Mouse (Mus musculus) midbrain, embryonic 13.5 days (tissue): ENCODE data around the gene Ikzf3. TPM values are rescaled to one million over a fixed set of nuclear protein-coding genes. Genes with fewer than 3 reads are reported as not detected.

ENCODE experiments used
- ATAC-seq: fragments of 200-750 bp; cut with Nextera tagmentation; 2 replicates; pipeline ENCODE4 v1.8.0; 2017; ENCODE audit warnings: mild to moderate bottlenecking, moderate TSS enrichment, moderate library complexity
- H3K27ac ChIP-seq: fragments of 300-500 bp; sonication (generic); 2 replicates; pipeline ENCODE4 v1.5.1; 2015; ENCODE audit warnings: inconsistent platforms, mild to moderate bottlenecking, moderate library complexity
- H3K27me3 ChIP-seq: fragments of 300-500 bp; sonication (generic); 2 replicates; pipeline ENCODE4 v1.6.1; 2015; ENCODE audit warnings: mild to moderate bottlenecking, inconsistent platforms
- H3K36me3 ChIP-seq: fragments of 300-500 bp; sonication (generic); 2 replicates; pipeline ENCODE4 v1.6.1; 2015; ENCODE audit warnings: mild to moderate bottlenecking, inconsistent platforms
- H3K4me1 ChIP-seq: fragments of 300-500 bp; sonication (generic); replicated peaks from 2 replicates; pipeline ENCODE4 v1.6.1; 2015; ENCODE audit warnings: inconsistent platforms
- H3K4me2 ChIP-seq: fragments of 300-500 bp; sonication (generic); replicated peaks from 2 replicates; pipeline ENCODE4 v1.6.1; 2015; ENCODE audit warnings: moderate library complexity, mild to moderate bottlenecking, inconsistent platforms
- H3K4me3 ChIP-seq: fragments of 300-500 bp; sonication (generic); replicated peaks from 2 replicates; pipeline ENCODE4 v1.5.1; 2015; ENCODE audit warnings: mild to moderate bottlenecking, inconsistent platforms
- H3K9ac ChIP-seq: fragments of 300-500 bp; sonication (generic); replicated peaks from 2 replicates; pipeline ENCODE4 v1.6.1; 2015; ENCODE audit warnings: mild to moderate bottlenecking, inconsistent platforms
- H3K9me3 ChIP-seq: fragments of 300-500 bp; sonication (generic); 2 replicates; pipeline ENCODE4 v1.6.1; 2016; ENCODE audit warnings: mild to moderate bottlenecking, inconsistent platforms
- WGBS: fragments of 180-500 bp; shearing (Covaris S2); methylation state at CpG from one replicate; pipeline ENCODE4 v1.1.7; 2015; 5-methylcytosine and 5-hydroxymethylcytosine counted together
- polyA plus RNA-seq: library from polyadenylated mRNA; unstranded; fragments of >200 nt; fragmentation: Nextera tagmentation; extraction: Ambion mirVana; gene quantifications from 2 replicates; pipeline ENCODE4 v1.2.1, GENCODE M21; 2015

Gene Ikzf3
- polyA plus RNA-seq, 1 experiment from 2014 or later = 0.36 TPM

DNA sequence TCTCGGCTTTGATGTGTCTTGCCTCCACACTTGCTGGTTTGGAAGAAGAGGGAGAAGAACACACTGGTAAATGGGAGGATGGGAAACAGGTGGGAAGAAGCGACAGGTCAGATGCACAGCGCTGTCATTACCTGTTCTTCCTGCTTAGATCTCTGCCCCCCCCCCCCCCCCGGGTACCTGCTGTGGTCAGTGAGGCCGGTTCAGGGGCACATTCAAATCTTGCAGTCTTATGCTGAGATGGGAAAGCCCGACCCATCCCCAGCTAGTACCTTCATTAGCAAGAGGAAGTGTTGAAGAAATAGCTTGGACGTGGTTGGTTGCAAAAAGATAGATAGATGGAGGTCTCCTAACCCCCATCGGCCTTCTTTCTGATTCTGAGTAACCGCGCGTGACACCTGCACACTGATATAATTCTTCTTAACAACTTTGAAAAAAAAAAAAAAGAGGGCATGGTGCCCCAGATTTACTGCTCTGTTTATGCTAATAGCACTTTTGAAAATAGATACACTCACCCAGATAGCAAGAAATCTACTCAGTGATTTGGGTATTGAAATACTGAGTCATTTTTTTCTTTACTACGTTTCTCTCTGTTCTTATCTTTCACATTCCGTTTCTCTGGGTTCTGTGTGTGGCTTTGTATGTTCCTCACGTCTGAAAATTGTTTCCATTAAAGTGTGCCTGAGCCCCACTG lies 68.7 kb downstream of the Ikzf3 start:
- Histone ChIP-seq H3K36me3 (no peaks in the 10 kb centered on the region), H3K4me1 (peaks cover 5% of the 10 kb centered on the region; the same call in 1 of the 2 replicates), H3K4me3 (no peak overlapping the region), H3K27me3 (no peaks in the 10 kb centered on the region), H3K4me2 (no peak overlapping the region), H3K9me3 (no peaks in the 10 kb centered on the region), H3K27ac (no peak overlapping the region), H3K9ac (no peak overlapping the region)
- ATAC-seq = no peak
- WGBS = 75% methylated on average over 14 of the region's 14 CpGs

DNA sequence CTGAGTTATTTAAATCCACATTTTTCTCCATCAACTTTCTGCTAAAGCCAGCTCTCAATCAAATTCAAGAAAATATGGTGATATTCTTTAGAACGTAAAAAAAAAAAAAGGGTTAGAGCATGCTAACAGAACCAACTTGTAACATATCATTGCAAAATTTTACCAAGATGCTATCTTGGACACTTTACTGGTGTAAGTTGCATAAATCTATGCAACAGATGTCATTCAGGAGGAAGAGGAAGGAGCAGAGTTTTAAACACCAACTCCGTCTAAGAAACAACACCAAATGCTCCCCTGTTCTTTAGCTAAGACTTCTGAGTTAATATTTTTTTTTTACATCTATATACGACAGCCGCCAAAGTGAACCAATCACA lies 69.4 kb downstream of the Ikzf3 start:
- Histone ChIP-seq H3K4me1 (peaks cover 5% of the 10 kb centered on the region; the same call in 1 of the 2 replicates), H3K36me3 (no peaks in the 10 kb centered on the region), H3K9me3 (no peaks in the 10 kb centered on the region), H3K4me3 (no peak overlapping the region), H3K27ac (no peak overlapping the region), H3K9ac (no peak overlapping the region), H3K27me3 (no peaks in the 10 kb centered on the region), H3K4me2 (no peak overlapping the region)
- ATAC-seq = no peak
- 91% methylated on average over 4 of the region's 4 CpGs for WGBS

DNA sequence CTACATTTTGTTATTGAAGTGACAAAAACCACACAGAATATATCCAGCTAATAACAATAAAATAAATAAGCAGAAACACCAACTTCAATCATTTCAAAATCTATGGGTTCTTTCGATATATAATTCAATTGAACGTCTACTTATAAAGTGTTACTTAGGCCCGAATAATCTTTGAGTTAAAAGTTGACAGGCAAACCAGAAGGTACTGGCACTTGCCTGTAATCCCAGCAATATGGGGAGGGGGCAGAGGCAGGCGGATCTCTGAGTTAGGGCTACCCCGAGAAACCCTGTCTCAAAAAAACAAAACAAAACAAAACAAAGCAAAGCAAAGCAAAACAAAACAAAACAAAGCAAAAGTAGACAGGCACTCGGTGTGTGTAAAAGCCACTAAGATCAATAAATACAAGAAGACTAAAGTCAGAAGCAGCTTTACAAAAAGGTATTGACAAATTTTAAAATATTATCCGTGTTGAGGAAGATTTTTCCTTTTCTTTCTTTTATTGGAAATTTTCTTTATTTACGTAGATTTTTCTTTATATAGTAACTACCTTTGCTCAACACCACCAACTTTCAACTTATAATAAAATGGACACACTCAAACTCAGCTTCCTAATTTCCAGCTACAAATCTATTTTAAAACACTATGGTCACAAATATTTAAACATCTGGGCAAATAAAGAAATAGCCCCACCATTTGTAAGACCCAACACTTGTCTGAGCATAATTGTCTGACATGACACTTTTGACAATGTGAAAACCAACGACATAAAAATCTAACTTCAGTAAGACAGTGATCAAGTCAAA lies 70.0 kb downstream of the Ikzf3 start:
- no peak for ATAC-seq
- Histone ChIP-seq H3K9me3 (no peaks in the 10 kb centered on the region), H3K4me3 (no peak overlapping the region), H3K9ac (no peak overlapping the region), H3K4me2 (no peak overlapping the region), H3K27me3 (no peaks in the 10 kb centered on the region), H3K27ac (no peak overlapping the region), H3K4me1 (peaks cover 5% of the 10 kb centered on the region; the same call in 1 of the 2 replicates), H3K36me3 (no peaks in the 10 kb centered on the region)
- 91% methylated on average over 9 of the region's 9 CpGs for WGBS

DNA sequence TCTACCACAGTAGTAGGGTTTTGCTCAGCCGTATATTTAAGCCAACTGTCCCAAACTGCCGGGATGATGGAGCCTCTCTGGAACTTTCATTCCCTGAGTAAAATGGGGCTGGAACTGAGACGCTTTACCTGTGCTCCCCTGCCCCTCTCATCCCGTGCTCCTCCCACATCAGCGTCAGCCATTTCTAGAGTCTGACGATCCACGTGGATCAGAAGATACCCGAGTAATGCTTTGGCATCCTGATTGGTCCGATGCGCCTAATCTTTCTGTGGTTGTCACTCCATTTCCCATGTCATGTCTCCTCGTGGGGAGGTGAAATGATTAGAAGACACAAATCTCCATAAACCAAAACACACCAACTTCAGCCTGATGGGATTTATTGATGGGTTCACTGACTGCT lies 70.9 kb downstream of the Ikzf3 start:
- no peaks in the 10 kb centered on the region for H3K27me3 ChIP-seq
- no peak overlapping the region for H3K9ac ChIP-seq
- H3K4me1 ChIP-seq = peaks cover 5% of the 10 kb centered on the region; the same call in 1 of the 2 replicates
- no peak overlapping the region for H3K27ac ChIP-seq
- H3K4me2 ChIP-seq = no peak overlapping the region
- no peaks in the 10 kb centered on the region for H3K9me3 ChIP-seq
- no peak overlapping the region for H3K4me3 ChIP-seq
- H3K36me3 ChIP-seq = no peaks in the 10 kb centered on the region
- 88% methylated on average over 11 of the region's 11 CpGs for WGBS
- no peak for ATAC-seq

DNA sequence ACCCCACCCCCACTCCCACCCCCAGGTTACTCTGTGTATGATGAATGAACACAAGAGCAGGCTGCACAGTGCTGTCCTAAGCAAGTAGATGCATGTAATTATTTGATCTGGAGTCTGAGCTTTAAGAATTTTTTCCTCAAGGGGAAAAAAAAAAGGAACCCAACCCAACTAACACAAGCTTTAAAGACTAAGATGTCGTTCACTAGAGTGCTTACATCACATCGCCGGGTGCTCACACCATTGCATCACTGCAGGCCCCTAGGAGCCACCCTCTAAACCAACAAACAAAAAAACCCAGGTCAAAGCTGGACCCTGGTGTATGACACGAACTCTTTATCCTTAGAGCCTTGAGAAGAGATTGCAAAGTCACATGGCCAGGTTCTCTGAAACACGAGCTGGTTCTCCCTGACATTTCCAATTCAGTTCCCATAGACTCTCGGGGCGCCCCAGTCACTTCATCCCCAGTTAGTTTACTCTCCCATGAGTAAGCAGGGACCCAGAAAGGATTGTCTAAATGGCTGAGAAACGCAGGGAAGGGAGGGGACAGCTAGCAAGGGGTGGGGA lies 71.8 kb downstream of the Ikzf3 start:
- no peak overlapping the region for H3K9ac ChIP-seq
- H3K36me3 ChIP-seq = no peaks in the 10 kb centered on the region
- H3K27me3 ChIP-seq = no peaks in the 10 kb centered on the region
- no peaks in the 10 kb centered on the region for H3K9me3 ChIP-seq
- no peak overlapping the region for H3K27ac ChIP-seq
- 61% methylated on average over 8 of the region's 8 CpGs for WGBS
- H3K4me1 ChIP-seq = peaks cover 5% of the 10 kb centered on the region; the same call in 1 of the 2 replicates
- no peak overlapping the region for H3K4me3 ChIP-seq
- H3K4me2 ChIP-seq = no peak overlapping the region
- no peak for ATAC-seq

DNA sequence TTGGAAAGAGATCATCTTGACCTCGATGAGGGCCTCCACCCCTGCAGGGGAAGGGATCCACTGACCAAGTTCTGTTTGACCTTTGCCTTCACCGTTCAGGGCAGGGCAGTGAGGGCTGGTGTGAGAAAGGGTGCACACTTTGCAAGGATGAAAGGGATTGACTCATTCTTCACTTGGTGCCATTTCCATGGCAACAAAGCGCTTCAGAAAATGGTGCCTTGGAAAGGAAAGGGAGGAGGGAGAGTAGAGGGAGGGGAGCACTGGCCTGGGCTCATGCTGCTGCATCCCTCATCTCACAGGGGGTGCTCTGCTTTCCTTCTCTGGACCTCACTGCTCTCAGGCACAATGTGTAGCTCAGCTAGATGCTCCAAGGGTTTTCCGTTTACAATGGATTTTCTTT lies 73.1 kb downstream of the Ikzf3 start:
- no peak overlapping the region for H3K9ac ChIP-seq
- peaks cover 5% of the 10 kb centered on the region; the same call in 1 of the 2 replicates for H3K4me1 ChIP-seq
- H3K27me3 ChIP-seq = no peaks in the 10 kb centered on the region
- no peak overlapping the region for H3K4me3 ChIP-seq
- no peak overlapping the region for H3K27ac ChIP-seq
- ATAC-seq = no peak
- no peak overlapping the region for H3K4me2 ChIP-seq
- H3K9me3 ChIP-seq = no peaks in the 10 kb centered on the region
- H3K36me3 ChIP-seq = no peaks in the 10 kb centered on the region
- WGBS = 26% methylated on average over 4 of the region's 4 CpGs

DNA sequence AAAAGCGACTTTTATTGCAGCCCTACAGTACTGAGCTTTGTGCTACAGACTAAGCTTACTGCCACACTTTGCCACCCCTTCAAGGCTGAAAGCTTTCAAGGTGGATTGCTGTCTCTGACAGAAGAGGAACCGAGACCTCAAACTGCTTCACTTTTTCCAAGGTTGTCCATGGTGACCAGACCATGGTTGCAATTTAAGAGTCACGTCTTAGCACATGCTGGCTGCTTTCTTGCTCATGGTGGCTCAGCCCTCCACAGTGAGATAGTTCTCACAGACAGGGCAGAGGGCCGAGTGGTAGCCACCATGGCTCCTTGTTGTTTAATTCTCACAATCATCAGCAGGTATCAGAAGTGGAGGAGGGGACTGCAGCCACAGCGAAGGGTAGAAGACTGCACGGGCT lies 75.0 kb downstream of the Ikzf3 start:
- H3K9me3 ChIP-seq = no peaks in the 10 kb centered on the region
- no peak for ATAC-seq
- H3K36me3 ChIP-seq = no peaks in the 10 kb centered on the region
- no peak overlapping the region for H3K9ac ChIP-seq
- H3K4me2 ChIP-seq = no peak overlapping the region
- 89% methylated on average over 6 of the region's 6 CpGs for WGBS
- no peak overlapping the region for H3K4me3 ChIP-seq
- no peaks in the 10 kb centered on the region for H3K27me3 ChIP-seq
- peaks cover 5% of the 10 kb centered on the region; the same call in 1 of the 2 replicates for H3K4me1 ChIP-seq
- no peak overlapping the region for H3K27ac ChIP-seq

DNA sequence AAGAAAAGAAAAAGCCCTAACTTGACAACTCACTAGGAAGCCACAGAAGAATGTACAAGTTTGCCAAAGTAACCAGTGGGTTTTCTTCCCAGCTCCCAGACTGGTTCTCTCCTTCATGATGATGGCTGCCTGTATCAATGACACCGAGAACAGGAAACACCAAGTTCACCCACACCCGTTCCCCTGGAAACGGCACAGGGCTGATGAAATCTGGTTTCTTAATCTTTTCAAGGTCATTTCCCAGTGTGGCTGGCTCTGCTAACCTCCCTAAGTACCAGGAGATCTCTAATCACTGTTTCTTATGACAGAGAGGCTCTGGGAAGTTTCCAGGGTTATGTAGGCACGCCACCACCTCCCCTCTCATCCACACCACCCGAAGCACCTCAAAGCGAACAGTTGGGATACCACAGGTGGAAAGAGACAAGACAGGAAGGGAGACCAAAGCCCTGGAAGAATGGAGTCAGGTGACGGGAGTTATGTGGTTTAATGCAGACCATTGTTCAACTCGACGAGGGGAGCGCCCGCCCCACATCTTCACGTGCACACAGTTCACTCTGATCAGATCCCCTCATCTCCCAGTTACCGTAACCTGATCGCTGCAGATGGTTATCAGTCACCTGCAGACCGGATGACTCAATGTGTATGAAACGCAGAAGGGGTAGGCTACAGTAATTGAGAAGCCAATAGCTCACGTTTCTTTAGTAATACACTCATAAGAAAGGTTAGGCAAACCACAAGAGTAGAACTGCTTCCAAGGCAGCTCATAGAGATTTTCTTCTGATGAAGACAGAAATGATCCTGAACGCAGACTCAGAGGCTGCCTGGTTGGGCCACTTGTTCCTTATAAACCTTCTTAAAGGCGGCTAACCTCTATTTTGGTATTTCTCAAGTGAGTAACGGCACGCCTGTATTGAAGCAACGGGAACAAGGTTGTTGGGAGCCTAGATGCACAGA lies 75.8 kb downstream of the Ikzf3 start:
- H3K4me1 ChIP-seq = peaks cover 5% of the 10 kb centered on the region; the same call in 1 of the 2 replicates
- no peaks in the 10 kb centered on the region for H3K27me3 ChIP-seq
- 81% methylated on average over 22 of the region's 22 CpGs for WGBS
- no peak overlapping the region for H3K27ac ChIP-seq
- no peak overlapping the region for H3K9ac ChIP-seq
- no peak overlapping the region for H3K4me2 ChIP-seq
- ATAC-seq = no peak
- no peak overlapping the region for H3K4me3 ChIP-seq
- no peaks in the 10 kb centered on the region for H3K9me3 ChIP-seq
- H3K36me3 ChIP-seq = no peaks in the 10 kb centered on the region

DNA sequence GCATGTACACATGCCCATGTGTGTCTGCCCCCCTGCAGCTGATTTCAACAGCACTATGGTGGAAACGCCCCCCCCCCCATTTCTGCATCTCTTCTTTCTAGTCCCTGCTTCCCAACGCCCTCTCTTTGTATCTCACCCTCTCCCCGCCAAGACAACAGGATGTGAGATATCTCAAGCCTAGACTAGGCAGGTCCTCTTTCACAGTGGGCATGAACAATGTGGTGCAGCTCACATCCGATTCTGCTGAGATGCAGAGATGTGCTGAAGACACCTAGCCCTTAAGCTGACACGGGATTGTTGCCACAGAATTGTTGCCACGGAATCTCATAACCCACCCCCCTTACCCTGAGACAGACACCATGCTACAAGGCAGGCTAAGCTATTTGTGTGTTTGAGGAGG lies 81.3 kb downstream of the Ikzf3 start:
- H3K36me3 ChIP-seq = no peaks in the 10 kb centered on the region
- H3K9me3 ChIP-seq = no peaks in the 10 kb centered on the region
- no peaks in the 10 kb centered on the region for H3K4me1 ChIP-seq
- H3K4me3 ChIP-seq = no peak overlapping the region
- H3K4me2 ChIP-seq = no peak overlapping the region
- 81% methylated on average over 6 of the region's 6 CpGs for WGBS
- no peak overlapping the region for H3K9ac ChIP-seq
- H3K27ac ChIP-seq = no peak overlapping the region
- H3K27me3 ChIP-seq = peaks cover 23% of the 10 kb centered on the region
- no peak for ATAC-seq

DNA sequence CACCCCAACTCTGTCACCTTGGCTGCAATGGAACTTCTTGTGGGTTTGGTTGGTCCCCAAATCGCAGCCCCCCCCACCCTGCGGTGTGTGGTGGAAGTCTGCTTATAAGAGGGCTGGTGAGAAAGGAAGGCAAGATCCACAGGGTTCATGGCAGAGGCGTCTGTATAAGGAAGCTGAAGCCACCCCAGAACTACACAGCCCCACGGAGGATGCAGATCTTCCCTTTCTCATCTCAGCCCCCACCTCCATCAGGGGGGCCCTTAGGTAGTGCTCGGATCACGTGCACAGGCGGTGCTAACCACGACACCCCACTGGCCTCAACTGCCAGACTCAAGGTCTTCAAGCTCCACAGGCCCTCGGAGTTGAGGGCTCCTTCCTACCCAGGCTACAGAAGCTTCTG lies 81.9 kb downstream of the Ikzf3 start:
- Histone ChIP-seq H3K4me3 (no peak overlapping the region), H3K27me3 (peaks cover 29% of the 10 kb centered on the region), H3K36me3 (no peaks in the 10 kb centered on the region), H3K4me2 (no peak overlapping the region), H3K4me1 (no peaks in the 10 kb centered on the region), H3K27ac (no peak overlapping the region), H3K9me3 (no peaks in the 10 kb centered on the region), H3K9ac (no peak overlapping the region)
- WGBS = 82% methylated on average over 9 of the region's 9 CpGs
- no peak for ATAC-seq

DNA sequence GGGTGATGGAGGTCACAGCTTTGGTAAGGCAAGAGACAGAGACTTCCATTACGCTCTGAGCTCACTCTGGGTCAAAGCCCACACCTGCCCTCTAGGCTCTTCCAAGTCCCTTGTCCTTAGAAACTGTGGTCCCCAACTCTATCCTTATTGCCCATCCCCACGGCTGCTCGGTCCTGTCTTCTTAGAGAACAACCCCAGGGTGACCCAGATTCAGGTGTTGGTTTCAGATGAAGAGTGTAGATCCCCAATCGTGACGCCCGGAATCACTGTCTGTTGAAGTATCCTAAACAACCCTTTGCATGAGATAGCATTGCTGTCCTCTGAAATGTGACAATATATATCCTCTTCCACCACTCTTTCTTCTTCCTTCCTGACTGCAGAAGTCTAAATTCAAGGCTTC lies 83.6 kb downstream of the Ikzf3 start:
- WGBS = 95% methylated on average over 6 of the region's 6 CpGs
- no peak for ATAC-seq
- Histone ChIP-seq H3K4me2 (no peak overlapping the region), H3K27ac (no peak overlapping the region), H3K36me3 (no peaks in the 10 kb centered on the region), H3K4me1 (peaks cover 7% of the 10 kb centered on the region; the same call in 1 of the 2 replicates), H3K4me3 (no peak overlapping the region), H3K9ac (no peak overlapping the region), H3K9me3 (no peaks in the 10 kb centered on the region), H3K27me3 (peaks cover 41% of the 10 kb centered on the region)
